Mouse (Mus musculus) layer of hippocampus, postnatal 10 days (tissue): ENCODE results near the gene Hba-x. TPM values are rescaled to one million over a fixed set of nuclear protein-coding genes. Genes with fewer than 3 reads are reported as not detected.
A peak's percentile ranks its signal among the peaks of the same experiment; 100 is the strongest.

Source experiments
- DNase-seq, 2 experiments: peaks; one replicate each; pipeline ENCODE4 v3.0.0; 2021; ENCODE audit warnings: low spot score in 2 of 2
- long read RNA-seq: library from polyadenylated mRNA; stranded (forward); transcript quantifications from one replicate; pipeline ENCODE4 v2.0.0, GENCODE M21; 2023
- total RNA-seq, 2 experiments: library from RNA; stranded (reverse); gene quantifications; 2 replicates each; pipeline ENCODE4 v1.2.3; 2021

The Hba-x gene
- not detected for total RNA-seq
- long read RNA-seq, result 0 reads

DNA sequence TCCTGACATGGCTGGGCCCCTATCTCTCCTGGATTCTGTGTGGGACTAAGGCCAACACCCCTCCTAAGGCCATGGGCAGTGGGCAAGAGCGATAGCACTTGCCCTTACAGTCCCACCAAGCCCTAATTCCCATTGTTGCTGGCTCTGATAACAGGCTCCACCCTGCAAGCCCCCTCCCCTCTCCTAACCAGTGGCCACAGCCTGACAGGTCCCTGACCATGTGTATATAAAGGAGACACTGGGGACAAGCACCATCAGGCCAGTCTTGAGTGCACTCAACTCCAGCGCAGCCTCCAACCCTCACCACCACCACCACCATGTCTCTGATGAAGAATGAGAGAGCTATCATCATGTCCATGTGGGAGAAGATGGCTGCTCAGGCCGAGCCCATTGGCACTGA is at the start of gene Hba-x:
Gene Hba-x (plus strand): TSS at position 54 of the 400 bp plus-strand sequence.
- DNase-seq, result no peak

DNA sequence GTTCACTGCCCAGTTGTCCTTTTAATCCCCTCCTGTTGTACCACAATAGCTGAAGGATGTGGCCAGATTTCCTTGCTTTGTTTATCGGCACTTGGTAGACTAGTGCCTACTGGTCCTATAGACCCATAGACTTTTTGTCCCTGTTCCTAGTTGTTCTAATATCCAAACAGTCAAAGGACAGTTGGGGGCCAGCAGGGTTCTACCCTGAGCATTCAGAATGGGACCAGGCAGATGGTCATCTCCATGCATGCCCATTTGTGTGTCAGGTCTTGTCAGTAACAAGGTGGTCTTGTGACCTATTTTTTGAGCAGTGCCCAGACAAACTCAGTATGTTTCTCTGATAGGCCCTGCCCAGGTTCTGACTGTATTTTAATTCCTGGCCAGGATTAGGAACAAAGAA is 49.2 kb upstream of the Hba-x start:
- no peak for DNase-seq

DNA sequence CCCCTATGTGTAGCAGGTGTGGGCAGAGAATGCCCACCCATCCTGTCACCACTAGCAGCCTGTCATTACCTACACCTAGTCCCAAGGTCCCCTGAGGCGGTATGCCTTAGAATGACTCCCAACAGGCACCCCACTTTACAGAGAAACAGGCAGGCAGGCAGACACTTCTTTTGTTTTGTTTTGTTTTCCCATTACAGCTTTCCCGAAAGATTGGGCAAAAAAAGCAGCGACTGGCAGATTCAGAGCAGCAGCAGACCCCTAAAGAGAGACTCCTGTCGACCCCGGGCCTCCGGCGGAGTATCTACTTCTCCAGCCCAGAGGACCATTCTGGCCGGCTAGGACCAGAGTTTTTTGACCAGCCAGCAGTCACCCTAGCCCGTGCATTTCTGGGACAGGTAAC is 48.6 kb upstream of the Hba-x start:
- DNase-seq, result no peak

DNA sequence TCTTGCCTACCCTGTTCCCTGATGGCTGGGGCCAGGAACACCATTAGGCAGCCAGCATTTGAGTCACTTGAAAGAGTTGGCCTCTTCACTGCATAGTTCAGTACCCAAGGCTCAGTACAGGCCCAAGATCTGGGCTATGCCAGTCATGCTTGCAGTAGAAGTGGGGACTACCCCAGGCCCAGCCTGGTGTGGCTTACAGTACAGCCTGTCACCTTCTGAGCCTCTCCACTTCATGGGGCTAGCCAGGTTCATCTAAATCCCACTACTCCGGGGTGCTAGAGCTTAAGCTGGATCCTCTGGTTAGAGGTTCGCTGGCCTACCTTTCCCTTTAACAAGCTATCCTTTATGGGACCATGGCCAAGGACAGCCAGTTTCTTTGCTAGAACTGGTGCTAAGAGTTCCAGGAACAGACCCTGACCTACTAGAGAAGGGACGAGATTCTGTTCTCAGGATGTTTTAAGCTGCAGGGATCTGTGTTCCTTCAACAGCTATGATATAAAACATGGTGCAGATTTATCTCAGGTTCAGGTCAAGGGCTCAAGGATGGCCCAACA is 47.8 kb upstream of the Hba-x start:
- no peak for DNase-seq

DNA sequence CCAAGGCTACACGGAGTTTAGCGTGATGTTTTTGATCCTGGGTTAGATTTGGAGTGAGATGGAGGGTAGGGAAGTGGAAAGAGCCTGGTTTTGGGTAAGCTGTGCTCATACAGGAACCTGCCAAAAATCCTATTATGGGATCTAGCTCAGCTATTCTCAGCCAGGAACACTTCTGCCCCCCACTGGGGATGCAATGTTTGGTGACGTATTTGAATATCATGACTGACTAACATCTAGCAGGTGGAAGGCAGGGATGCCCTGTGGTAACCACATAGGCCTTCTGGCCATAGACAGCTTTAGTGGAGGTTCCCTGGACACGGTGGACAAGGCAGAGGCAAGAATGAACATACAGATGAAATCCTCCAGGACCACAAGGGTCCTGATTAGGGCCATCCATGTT is 46.0 kb upstream of the Hba-x start:
- DNase-seq, result peak in 1 of 2 experiments; percentile 68

DNA sequence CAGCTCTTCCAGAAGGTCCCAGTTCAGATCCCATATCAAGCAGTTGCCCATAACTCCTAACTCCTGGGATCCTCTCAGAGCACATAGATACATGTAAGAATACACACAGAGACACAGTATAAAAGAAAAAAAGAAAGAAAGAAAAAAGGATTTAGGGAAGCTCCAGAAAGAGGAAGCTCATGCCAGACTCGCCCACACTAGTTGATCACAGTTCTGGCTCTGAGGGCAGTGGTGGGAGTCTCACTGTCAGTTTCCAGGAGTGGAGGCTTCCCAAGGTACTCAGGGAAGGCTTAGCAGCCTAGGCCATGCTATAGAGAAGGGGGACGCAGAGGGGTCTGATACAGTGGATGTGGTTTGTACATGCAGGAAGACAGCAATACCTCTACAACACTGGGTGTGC is 45.1 kb upstream of the Hba-x start:
- DNase-seq, result no peak

DNA sequence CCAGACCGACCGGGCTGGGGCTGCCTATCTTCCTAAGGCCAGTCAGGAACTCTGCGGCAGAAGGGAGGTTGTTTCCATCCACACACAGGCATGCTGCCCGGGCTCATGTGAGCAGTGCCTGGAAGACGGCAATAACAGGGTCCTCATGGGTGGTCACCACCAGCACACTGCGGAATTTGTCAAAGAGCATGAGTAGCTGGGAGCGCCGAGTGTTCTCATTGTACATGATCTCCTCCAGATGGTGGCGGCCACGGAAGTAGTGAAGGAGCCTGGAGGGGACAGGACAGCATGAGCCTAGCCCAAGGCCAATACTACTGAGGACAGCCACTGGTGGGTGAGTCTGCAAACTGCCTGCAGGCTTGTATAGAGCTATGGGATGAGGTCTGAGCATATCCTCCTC is 43.4 kb upstream of the Hba-x start:
- DNase-seq, result no peak

DNA sequence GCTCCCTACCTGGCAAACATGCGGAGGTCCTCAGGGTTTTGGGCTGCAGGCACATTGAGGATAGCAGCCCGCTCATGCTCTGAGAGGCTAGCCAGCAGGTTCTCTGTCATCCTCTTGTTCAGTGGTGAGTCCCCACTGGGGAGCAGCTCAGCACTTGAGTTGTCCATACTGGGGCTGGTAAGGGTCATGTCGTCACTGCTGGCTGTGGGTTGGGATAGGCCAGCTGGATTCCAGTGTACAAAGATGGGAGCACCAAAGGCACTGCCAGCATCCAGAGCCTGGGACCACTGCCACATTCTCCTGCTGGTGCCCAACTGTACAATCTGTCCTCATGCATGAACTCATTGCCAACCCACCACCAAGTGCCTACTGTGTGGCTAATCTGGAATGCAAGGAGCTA is 42.3 kb upstream of the Hba-x start:
- peak; percentile 73 to 74 for DNase-seq

DNA sequence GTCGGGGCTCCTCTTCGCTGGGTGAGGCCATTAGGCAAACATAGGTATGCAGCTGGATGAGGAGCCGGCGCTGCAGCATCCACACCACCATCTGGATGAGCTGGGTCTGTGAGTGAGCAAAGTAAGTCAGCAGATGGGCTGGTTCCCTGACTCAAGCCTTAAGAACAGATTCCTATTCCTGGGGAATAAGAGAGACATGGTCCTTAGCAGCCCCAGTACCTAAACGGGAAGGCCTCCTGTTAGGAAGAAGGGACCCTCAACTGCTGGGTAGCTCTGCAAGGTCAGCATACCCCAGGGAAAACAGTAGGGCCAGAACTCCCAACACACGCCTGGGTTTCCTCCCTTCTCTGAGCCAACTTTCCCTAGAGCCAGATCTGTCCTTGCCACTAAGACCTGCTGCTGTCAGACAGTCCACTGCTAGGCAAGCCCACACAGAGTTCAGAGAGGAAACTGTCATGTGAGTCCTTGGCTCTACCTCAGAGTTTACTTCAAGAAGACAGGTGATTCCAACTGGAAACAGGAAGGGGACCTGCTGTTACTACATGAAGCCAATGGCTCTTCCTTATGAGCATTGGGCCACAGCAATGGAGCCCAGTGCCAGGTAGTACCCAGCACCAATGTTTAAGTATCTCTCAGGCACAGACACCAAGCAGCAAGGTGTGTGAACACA is 41.2 kb upstream of the Hba-x start:
- DNase-seq, result peak in 1 of 2 experiments; percentile 26

DNA sequence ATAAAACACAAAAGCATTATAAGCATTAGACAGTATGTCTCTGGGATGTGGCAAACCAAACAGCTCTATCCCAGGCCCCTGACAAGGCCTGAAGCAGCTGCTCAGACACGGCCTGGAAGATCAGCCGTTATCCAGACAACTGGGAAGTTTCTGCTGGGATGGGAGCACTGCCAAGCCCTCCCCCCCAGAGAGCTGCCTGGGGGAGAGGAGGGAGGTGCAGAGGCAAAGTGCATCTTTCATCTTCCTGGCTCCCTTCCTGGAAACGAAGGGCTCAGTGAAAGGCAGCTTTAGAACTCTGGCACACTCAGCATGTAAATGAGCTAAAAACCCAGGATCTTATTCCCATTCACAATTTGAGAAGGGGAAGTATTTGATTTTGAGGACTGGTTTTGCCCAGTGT is 40.6 kb upstream of the Hba-x start:
- peak; percentile 75 to 86 for DNase-seq

DNA sequence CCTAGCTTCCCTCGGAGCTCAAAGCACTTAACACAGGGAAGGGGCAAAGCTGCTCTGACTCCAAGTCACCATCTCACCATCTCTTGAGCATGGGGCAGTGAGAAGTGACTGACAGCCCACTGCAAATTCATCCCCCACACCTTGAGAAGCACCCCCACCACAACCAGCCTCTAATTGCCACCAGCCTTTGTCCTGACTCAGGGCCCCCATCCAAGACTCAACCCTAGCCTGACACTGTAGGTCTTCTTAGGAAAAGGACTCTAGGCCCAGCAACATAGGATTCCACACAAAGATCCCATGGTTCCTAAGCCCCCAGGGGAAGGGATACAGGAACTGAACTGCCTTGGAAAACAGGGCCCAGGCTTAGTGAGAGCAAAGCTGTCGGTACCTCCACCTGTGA is 40.1 kb upstream of the Hba-x start:
- DNase-seq, result peak in 1 of 2 experiments; percentile 29

DNA sequence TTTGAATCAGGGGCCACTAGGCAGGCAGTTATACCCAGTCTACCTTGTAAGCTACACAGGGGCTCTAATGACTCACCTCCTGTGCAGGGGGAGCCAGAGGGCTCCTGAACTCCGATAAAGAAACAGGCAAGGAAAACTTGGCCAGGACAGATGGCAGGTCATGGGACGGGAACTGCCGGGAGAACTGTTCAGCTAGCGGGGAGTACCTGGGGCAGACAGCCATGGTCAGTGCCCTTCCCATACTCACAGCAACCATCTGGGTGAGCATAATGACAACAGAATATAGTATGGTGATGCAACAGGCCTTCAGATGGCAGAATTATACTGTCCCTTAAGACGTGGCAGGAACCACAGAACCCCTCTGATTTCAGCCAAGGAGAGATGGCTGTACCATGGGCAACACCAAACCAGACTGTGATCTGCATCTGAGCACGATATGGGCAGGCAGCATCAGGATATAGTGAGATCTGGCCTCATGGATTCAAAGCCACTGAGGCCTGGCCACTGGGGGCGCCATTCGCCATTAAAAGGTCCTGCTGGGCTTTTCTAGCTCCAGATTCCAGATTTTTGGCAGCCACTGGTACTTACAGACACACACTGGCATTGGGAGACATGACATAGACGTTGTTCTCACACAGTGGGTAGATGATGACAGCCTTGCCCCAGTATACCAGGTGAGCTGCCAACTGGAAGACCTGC is 39.3 kb upstream of the Hba-x start:
- DNase-seq, result peak; percentile 75 to 79

DNA sequence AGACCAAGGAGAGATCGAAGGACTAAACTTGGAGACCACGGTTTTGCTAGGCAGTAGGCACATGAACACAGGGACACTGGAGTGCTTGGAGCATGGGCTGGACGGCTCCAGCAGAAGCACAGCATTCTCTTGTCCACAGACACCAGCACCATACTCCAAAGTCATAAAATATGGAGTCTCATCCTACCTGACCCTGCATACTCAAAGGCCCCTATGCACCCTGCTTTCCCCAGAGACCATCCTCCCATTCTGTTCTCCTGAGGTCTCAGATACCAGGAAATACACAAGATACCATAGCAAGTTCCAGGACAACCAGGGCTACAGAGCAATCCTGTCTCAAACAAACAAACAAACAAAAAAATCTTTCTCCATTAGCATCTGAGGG is 38.8 kb upstream of the Hba-x start:
- DNase-seq, result no peak

DNA sequence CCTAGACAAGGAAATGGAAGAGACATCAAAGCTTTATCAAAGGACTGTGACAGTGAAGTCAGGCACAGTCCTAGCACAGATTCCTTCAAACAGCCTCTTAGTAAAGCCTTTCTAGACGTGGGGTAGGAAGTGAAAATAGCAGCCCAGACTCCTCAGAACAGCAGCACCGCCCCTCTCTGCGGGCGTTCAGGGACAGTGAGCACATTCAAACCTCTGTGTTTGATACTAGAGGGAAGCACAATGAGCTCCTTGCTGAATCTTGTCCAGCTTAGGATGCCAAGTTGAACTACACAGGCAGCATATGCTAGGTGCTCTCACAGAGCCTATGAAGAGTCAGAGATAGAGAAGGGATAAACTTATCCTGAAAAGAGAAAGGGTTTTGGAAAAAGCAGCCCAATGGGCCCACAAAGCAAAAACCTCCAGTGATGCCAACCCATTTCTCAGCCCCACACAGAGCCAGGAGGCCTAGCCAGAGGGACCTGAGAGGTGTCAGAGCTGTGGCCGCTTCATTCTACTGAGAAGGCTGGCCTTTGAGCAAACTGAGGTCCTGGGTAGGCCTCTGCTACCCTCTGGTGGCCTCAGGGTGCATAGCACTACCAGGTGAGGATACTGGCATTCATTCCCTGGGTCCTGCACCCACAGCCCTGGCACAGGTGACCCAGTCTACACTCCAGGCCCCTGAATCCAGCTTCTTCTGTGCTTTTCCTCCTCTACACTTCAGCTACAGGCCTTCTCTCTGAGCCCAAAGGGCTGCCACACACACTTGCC is 37.9 kb upstream of the Hba-x start:
- DNase-seq, result peak; percentile 77 to 83

DNA sequence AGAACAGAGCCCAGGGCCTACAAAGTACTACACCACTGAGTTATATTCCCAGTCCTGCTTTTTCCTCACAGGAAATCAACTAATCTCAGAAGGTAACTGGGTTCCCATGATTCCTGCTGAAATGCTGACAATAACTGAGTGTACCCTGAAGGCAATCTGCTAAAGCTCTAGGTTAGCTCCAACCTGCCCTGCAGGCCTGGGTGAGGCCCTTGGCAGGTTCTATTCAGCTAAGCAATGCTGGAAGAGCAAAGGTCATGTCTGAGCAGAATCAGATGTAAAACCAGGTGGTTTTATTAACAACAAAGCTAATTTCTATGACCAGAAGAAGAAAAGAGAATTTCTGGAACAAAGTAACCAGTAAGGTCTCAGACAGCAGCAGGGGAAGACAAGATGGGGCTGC is 34.8 kb upstream of the Hba-x start:
- DNase-seq, result no peak

DNA sequence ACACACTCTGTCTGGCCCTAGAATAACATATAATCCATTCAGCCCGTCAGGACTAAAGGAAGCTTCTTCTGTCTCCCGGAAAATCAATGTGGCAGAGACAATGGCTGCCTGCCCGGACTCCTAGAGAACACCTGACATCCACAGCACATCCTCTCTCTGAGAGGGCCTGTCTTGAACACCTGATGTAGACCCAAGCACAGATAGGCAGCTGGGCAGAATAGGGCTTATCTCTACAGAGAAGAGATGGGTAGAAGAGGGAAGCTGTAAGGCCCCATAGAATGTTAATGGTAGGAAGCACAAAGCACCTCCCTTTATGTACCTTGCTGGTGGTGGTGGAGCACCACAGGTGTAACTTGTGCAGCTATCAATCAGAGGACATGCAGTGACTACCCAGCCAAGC is 34.0 kb upstream of the Hba-x start:
- no peak for DNase-seq

DNA sequence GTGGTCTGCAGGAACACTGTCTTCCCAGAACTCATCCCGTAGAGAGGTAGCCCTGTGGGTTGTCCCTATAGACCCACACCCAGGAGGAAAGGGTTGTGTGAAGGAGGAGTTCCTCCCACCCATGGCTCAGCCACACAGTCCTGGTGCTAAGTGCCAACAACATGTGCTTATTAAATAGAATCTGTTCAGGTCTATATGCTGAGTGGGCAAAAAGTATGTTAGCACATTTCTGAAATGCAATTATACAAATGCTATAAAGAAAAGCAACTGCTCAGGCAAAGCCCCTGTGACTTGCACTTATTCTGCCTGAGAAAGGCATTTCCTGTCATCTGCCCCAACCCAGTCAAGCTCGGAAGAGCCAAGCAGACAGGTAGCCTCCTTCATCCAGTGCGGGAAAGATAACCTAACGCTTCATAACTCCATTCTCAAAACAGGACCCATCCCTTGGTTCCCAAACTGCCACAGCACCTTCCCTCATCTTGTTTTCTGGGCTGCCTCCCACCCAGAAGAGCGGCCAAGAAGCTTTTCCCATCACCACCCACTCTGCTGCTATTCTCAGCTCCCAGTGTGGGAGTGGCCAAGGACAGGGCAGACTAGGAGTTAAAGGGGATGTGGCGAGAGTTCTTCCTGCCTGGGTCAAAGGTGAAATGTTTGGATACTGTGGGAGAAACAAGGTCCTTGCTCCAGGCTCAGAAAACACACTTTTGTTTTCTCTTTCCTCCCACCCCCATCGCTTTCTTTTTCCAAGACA is 32.8 kb upstream of the Hba-x start:
- no peak for DNase-seq

DNA sequence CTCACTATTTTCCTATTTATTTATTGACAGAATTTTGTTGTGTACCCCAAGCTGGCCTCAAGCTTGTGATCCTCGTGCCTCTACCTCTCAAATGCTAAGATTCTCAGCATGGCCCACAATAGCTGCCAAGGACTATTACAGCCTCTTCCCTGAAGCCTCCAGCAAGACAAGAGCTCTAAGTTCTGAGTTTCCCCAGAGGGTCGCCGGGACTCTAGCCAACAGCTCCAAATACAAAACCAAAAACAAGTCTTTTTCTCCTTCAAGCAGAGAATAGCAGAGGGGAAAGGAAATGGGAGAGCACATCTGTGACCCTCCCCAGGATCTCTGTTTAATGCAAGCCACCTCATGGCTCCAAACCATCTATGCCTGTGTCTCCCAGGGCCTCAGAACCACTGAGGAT is 32.1 kb upstream of the Hba-x start:
- DNase-seq, result no peak

DNA sequence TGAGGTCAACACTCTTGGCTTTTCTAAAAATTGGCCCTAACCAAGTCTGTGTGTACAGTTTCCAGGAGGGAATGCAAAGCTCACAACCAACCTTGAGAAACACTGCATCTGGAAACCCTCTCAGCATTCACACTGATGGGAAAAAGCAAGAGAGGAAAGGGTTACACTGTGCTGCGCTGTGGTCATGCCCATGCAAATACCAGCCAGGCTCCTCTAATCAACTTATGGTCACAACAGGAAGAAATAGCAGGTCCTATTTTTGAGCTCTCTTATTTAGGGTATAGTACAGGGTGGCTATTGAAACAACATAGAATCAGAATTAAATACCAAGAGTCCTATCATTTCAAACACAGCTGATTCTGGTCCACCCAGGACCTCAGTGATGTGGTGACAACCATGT is 31.6 kb upstream of the Hba-x start:
- DNase-seq, result no peak

DNA sequence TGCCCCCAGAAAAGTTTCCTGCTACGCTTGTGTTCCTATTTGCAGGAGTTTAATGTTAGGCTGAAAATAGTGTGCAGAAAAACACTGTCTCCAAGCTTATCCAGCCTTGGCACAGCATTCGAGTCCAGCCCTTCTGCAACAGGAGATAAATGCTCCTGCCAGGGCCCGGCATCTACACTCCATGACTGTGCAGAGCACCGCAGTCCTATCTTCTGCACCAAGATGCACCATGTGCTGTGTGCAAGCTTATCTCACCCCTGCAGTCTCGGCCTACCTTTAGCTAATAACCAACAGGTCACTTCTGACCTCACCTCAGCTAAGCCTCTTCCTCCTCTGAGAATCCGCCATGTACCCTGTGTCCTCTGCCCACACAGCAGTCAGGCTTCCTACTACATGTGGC is 30.6 kb upstream of the Hba-x start:
- no peak for DNase-seq

DNA sequence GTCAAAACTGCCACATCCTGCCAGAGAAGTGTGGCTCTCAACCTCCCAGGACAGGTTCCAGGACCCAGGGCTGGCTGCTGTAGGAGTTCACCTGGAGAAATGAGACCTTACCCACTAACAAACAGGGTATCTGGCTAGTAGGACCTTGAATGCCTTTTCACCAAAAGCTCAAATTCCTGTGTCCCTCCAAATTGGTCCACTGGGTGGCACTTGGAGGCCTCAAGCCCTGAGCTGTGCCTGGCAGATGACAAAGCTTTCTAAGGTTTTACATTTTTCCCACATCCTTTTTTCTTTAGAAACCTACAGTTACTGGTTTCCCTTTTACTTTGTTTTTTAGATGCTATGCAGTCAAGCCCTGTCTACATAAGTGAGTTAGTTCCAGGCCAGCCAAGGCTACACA is 29.1 kb upstream of the Hba-x start:
- DNase-seq, result peak in 1 of 2 experiments; percentile 20
